Mouse (Mus musculus) kidney, adult 8-10 months (tissue): Measurements from ENCODE around the gene Ushbp1.
A peak's percentile ranks its signal among the peaks of the same experiment; 100 is the strongest.
"Not testable (repeated sequence)": the region's sequence is repeated elsewhere in the genome, so short reads cannot be mapped to it uniquely, and the experiment has no call there.

Experiments
- DNase-seq, 2 experiments: peaks; one replicate each; pipeline ENCODE4 v3.0.0; 2022

The Ushbp1 gene

DNA sequence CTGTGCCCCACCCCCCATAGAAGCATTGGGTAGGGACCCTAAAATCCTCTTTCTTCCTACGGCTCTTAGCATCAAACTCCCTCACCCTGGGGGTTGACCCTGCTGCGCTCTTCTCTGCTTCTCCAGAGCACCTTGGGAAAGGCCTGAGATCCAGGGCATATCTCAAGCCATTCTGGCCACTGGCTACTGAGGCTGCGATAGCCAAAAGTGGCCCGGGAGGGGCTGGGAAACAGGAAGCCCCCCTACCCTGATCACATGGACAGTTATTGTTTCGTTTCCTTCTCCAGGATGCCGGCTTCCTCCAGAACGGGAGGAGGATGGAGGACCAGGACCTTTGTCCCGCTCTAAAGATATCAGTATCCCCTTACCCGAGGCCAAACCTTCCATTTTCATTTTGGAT is at the start of gene Ushbp1:
Gene Ushbp1 (minus strand): TSS at position 174 of the 400 bp plus-strand sequence.
- DNase-seq = peak in 1 of 2 experiments; percentile 53

DNA sequence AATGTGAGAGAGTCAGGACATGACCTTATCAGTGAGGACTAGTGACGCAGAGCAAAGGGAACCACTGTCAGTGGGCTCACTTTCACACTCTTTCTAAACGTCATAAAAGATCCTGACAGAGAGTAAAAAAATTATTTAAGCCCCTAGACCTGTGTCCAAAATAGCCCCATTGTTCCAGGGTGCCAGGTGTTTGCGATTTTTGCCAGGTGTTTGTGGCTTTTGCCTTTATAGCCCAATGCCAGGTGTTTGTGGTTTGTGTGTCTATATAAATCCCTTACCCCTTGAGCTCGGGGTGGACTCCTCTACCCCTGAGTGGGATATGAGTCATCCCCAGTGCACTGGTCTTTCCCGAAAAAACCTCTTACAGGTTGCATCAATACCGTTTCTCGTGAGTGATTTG is 49.5 kb upstream of the Ushbp1 start:
- no peak for DNase-seq

DNA sequence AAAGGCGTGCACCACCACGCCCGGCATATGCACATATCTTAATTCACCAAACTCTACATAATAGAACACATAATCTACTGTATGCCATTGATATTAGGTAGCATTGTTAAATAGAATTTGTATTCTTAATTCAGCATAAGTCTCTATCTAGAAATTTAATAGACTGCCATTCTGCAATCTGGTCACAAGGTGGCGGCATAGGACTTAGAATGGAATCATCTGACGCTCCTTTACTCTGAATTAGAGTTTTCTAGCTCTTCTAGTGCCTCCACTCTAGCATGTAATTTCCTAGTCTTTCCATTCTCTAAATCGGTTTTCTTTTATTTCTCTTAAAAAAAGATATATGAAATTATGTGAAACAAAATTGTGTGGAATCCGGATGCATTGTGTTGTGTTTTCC is 45.8 kb upstream of the Ushbp1 start:
- DNase-seq = peak; percentile 27

DNA sequence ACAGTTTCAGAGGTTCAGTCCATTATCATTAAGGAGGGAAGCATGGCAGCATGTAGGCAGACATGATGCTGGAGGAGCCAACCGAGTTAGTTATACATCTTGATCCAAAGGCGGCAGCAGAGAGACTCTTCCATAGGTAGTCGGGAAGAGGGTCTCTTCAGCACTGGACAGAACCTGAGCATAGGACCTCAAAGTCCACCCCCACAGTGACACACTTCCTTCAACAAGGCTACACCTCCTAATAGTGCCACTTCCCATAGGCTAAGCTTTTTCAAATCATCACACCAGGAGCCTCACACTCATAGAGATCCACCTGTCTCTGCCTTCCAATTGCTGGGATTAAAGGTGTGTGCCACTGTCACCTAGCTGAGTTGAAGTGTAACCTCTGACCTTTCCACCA is 41.4 kb upstream of the Ushbp1 start:
- DNase-seq = no peak

DNA sequence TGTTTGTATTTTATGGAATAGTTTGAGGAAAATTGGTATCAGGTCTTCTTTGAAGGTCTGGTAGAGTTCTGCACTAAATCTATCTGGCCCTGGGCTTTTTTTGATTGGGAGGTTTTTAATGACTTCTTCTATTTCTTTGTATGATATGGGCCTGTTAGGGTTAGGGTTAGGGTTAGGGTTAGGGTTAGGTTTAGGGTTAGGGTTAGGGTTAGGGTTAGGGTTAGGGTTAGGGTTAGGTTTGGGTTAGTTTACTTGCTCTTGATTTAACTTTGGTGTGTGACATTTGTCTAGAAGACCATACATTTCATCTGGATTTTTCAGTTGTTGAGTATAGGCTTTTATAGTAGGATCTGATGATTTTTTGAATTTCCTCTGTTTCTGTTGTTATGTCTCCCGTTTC is 37.3 kb upstream of the Ushbp1 start:
- not testable (repeated sequence) for DNase-seq

DNA sequence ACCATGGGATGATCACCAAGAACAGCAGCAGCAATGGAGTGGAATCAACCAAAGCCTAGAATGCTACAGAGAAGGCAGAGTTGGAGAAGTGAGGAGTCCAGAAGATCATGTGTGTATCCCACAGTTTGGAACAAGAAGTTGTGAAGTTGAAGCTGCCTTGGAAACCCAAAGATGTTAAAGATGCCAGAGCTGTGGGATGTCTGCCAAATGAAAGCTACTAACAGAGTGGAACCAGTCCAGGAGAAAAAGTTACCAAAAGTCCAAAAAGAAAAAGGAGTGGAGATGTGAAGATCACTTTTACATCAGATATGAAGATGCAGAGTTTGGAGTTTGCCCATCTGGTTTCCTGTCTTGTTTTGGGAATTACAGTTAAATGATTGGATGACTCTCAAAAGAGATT is 26.5 kb upstream of the Ushbp1 start:
- no peak for DNase-seq

DNA sequence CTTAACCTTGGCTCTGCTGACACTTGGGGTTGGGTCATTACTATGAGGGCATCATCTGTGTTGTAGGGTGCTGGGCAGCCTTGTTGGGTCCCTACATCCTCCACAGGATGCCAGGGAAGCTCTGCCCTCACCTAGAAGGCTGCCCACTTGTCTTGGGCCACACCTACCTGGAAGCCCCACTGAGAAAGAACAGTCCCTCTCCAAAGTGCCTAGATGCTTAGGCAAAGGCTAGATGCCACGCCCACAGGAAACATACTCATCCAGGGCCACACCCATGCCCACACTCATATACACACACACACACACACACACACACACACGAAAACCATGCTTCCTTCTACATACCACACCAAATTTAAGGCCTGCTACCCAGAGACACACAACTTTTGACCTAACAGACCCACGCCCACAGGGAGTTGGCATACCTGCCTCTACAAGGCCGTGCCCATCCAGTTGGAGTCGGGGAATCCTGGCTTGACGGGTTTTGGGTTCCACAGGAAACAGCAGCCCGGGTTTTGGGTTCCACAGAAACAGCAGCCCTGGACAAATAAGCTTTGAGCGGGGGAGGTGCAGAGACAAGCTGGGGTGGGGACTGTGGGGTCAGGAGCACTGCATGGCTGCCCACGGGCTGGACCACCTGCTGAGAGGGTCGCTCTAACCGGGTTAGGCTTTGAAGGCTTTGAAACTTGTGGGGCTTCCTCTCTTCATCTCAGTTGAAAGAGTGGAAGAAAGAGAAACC is 16.1 kb upstream of the Ushbp1 start:
- no peak for DNase-seq

DNA sequence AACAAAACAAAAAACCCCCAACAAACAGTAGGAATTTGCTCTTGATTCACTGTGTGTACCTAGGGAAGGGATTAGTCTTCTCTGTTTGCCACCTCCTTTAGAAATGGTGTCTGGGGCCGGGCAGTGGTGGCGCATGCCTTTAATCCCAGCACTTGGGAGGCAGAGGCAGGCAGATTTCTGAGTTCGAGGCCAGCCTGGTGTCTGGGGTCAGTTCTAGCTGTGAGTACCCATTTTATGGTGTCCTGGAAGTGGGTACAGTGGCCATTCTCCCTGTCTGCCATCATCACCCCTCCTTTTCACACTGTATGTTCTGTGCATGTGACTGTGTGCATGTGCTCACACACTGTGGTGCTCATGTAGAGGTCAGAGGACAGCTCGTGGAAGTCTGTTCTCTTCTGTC is 12.6 kb upstream of the Ushbp1 start:
- DNase-seq = no peak

DNA sequence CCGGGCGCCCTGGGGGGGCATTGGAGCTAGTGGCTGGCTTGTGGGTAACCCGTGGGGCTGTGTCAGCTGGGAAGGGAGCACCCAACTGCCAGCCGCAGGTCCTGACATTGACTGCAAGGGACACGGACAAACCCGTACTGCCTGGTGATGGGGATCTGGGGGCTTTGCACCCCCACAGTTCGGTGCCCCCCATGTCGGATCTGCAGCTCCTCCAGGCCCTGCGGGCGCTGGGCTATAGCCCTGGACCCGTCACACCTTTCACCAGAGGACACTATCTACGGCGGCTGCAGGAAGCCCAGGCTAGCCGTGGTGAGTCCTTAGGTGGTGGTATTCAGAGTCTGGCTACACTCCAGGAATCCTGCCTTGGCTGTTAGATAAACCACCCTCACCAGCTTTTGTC is 11.8 kb upstream of the Ushbp1 start:
- DNase-seq = no peak

DNA sequence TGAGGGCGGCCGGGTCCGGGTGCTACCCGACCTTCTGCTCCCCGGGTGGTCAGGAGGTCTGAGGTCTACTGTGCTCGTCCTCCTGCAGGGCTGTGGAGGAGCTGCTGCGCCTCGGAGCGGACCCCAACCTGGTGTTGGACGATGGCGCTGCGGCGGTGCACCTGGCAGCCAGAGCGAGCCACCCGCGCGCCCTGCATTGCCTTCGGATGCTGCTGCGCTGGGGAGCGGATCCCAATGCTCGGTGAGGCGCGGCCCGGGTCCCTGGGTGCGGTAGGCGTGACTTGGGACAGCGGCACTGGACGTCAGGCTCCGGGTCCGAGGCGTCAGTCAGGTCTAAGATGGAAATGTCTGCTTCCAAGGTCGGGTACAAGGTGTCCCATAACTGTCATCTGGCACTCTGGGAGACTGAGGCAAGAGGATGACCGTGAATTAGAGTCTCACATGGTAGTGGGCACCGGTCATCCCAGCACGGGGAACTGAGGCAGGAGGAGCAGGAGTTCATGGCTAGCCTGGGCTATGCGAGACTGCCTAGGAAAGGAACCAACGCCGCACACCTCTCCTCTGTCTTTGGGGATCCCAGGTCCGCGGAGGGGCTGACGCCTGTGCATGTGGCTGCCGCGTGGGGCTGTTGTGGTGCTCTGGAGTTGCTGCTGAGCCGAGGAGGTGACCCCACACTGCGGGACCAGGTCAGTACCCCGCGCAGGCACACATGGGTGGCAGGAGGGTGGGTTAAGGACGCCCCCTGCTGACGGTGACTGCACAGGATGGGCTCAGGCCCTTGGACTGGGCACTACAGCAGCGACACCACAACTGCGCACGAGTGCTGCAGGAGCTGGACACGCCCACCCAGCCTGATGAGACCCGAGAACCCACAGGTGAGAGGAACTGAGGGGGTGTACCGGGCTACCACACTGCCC is 10.8 kb upstream of the Ushbp1 start:
- peak; percentile 59 to 80 for DNase-seq

DNA sequence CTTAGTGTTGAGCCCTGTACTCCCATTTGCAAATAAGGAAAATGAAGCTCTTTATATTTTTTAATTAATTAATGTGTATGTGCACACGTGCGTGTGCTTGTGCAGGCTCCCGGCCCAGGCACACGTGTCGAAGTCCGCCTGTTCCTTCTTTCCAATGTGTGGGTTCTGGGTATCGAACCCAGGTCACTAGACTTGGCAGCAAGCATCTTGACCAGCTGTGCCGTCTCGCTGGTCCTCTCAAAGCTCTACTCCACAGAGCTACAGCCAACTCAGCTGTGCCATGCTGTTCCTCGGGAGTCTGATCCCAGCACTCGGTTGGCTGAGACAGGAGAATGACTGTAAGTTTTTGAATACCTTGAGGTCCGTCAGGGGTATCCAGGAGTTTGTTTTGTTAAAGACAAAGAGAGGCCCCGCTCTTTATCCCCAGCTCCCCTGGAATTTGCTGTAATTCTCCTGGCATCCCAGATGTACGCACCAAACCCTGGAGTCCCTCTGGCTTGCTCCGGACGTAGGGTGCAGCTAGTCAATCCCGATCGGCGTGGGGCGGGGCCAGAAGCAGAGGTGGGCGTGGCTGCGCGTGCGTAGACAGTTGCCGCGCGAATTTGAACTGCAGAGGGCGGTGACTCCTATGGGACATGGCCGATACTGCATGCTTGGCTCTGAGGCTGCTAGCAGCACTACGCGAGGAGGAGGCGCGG is 9.9 kb upstream of the Ushbp1 start, which contains the start of gene Ankle1:
Gene Ankle1 (plus strand): TSS at position 610 of the 698 bp plus-strand sequence.
- DNase-seq = peak; percentile 94 to 98

DNA sequence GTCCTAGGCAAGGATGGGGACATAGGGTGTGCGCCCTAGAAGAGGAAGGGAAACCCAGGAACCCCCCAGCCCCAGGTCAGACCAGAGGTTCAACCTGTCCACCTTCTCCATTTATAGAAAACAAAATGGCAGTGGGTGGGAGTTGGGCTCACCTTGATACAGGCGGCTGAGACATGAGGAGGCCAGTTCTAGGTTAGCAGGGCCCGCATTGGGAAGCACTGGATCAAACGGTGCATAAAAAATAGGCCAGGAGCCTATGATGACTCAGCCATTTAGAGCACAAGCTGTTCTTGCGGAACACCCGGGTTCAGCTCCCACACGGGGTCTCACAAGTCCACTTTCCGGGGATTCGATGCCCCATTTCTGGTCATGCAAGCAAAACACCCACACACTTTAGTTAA is 9.3 kb upstream of the Ushbp1 start:
- peak in 1 of 2 experiments; percentile 69 for DNase-seq

DNA sequence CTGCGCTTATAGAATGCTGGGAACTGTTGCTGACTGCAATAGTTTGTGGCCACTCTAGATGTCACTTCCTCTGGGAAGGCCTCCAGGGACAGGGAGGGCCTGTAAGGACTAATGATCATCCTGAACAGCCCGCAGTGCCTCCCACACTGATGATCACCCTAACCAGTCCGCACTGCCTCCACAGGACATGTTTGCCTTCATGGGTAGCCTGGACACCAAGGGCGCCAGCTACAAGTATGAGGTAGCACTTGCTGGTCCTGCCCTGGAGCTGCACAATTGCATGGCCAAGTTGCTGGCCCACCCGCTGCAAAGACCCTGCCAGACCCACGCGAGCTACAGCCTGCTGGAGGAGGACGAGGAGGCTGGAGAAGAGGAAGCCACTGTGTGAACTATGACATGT is 8.4 kb upstream of the Ushbp1 start:
- no peak for DNase-seq

DNA sequence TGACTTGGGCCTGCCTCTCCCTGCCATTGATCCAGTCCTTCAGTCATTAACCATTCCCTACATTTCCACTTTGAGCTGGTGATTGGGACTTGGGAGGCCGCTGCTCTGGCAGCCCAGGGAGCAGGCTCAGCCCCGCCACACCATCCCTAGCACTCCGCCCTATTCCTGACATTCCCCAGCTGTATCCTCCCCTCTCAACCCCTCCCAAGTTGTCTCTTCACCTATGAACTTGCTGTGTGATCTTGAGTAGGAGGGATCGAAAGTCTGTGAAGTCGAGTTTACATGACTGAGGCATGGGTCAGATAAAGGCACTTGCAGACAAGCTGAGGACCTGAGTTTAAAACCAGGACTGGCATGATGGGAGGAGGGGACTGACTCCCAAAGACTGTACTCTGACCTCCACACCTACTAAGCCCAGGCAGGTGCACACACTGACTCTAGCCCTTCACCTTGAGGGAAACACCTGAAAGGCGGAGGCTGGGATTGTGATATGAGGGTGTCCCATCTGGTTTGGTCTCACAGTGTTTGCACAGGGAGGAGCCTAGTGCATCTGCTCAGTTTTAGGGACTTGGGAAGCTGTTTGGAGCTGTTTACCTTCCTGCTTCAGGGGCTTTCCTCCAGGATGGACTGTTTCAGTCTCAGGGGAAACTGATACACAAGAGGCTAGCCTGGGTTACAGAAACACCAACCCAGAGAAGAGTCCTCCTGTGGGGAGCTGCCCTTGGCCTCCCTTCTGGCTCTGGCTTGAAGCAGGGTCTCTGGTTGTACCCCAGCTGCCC is 7.7 kb upstream of the Ushbp1 start:
- no peak for DNase-seq

DNA sequence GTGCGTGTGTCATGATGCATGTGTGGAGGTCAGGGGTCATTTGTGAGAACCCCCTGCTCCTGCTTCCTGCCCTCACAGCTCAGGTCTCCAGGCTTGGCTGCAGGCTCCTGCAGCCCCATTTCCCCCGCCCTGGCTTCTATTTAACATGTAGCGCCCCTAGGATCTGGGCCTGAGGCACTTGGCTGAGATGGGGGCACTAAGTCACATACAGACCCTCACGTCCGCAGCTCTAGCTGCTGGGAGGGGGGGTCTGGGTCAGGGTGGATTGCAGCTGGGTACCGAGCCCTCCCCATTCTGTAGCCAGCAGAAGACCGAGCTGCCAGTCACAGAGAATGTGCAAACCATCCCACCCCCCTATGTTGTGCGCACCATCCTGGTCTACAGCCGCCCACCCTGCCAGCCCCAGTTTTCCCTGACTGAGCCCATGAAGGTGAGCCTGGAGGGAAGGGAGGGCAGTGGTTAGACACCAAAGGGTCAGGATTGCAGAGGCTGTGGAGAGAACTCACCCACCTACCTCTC is 6.9 kb upstream of the Ushbp1 start:
- DNase-seq = no peak

DNA sequence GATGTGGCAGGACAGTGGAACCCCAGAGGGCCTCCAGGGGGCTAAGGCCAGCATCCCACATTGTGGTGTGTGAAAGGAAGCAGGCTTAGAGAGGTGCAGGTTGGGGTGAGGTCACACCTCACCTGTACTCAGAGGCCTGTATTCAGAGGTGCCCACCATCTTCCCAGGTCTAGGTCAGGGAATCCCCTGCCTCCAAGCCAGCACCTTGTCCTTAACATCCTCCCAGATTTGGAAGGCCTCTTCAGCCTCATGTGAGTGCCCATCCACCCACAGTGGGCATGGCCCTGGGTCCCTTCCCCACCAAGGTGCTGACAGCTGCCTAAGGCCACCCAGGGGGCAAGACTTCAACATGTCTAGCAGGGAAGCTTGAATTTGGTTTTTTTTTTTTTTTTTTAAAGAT is 5.9 kb upstream of the Ushbp1 start:
- no peak for DNase-seq

DNA sequence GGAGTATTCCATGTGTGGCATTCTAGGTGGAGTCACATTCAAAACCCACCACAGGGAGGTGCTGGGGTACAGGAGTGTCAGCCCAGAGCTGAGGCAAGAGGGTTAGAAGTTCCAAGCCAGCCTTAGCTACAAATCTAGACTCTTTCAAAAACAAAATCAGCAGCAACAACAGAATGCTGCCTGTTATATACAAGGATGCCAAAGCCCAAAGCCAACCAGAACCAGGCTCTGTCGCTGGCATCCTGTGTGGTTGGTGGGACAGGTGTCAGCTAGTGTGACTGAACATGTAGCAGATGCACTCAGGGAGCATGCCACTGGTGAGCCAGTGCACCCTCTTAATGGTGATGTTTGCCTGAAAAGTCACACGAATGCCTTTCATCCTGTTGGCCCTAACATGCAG is 5.2 kb upstream of the Ushbp1 start:
- DNase-seq = no peak

DNA sequence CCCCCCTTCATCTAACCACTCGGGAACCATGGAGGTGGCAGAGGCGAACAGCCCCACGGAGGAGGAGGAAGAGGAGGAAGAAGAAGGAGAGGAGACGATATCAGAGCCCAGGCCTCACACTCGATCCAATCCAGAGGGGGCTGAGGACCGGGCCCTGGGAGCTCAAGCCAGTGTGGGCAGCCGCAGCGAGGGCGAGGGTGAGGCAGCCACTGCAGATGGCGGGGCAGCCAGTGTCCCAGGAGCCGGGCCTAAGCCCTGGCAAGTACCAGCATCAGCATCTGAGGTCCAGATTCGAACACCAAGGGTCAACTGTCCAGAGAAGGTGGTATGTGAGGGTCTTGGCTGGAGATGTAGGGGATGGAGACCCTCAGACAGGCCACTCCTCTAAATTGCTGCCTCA is 2.1 kb upstream of the Ushbp1 start:
- DNase-seq = no peak

DNA sequence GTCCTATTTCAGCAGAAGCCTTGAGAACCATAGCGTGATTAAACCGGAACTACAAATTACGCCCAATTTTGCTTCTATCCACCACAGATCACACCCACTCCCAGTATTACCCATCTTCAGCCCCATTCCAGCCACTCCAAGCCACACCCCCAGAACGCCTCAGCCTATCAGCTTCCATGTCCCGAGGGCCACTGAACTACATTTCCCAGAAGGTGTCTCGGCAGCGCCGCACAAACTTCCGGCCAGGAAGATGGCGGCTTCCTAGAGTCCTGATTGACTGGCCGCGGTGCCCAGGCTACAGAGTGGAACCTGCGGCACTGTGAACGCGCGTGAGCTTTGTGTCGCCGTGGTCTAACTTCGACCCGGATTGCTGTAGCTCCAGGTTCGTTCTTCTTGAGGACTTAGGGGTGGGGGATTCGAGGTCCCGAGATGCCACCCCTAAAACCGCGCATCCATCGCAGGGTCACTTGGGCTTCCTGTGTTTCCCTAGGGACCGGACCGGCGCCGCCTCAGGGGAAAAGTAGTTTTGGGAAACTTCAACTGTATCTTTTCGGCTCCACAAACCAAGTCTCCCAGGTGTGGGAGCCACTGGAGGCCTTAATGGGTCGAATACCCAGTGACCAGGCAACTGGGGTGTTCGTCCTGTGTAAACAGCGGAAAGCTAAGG is 1.2 kb upstream of the Ushbp1 start, which contains the start of gene Babam1:
Gene Babam1 (plus strand): TSS at position 223 of the 667 bp plus-strand sequence.
- DNase-seq = peak; percentile 96 to 98

DNA sequence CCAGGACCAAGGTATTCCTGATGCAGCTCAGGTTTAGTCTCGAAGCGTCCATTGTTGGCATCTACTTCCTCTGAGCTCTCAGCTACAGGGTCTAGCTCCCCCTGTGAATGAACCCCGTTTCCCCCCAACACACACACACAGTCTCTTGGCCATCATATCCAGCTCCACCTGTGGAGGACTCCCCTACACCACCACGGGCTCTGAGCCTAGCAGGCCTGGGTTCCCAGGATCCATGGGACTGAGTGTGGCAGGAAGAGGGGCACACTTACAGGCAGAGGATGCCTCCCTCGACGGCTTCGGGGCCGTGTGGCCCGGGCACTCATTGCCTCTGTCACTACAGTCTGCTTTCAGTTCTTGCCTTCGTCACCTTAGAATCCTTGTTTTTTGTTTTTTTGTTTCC is 531 bp downstream of the Ushbp1 start:
- peak in 1 of 2 experiments; percentile 5 for DNase-seq

DNA sequence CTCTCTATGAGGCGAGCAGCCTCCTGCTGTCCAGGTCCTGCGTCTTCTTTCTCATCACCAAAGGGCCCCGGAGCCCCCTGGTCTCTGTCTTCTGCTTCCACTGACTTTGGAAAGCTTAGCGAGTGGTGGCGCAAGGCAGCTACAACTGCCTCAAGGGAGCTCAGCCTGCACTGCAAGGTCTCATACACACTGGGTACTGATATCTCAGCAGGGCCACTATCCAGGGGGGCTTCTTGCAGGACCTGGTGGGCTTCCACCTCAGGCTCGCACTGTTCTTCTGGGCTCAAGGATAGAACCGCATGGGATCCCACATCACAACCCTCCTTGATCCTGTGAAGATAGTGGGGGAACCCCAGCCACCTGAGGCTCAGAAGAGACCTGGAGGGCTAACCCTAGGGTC is 1.1 kb downstream of the Ushbp1 start:
- DNase-seq = no peak

DNA sequence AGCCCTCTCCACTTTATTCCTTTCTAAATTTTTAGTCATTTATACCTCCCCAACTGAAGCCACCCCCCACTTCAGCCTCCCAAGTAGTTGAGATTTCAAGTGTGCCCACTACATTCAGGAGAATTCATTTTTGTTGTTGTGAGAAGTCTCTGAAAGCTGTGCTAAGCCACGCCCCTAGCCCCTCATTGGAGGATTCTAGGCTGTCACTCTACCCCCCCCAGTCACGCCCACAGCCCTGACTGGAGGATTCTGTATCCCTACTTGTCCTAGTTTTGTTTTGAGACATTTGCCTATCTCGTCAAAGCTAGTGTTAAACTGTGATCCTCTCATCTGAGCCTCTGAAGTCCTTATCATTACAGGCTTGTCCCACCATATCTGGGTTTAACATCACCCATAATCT is 2.7 kb downstream of the Ushbp1 start:
- peak in 1 of 2 experiments; percentile 27 for DNase-seq
